20 mouse cellular contexts compared by ENCODE assay signal in genomic region chr13:51416727-51417126, GRCm38 (mm10). TPM values are rescaled to one million over a fixed set of nuclear protein-coding genes. Genes with fewer than 3 reads are reported as not detected.
A peak's percentile ranks its signal among the peaks of the same experiment; 100 is the strongest.
DNase-seq lines count a peak whose midpoint lies in the region; ATAC-seq and TF ChIP-seq lines count a peak whose summit lies in the region.
"Had no signal": no experiment of that assay in that cellular context is flagged by ENCODE, and none has a peak within 500 bp of the region (broad histone marks: within the 10 kb centered on the region; RNA-seq: fewer than 3 reads in every experiment).

No protein-coding gene starts in this region.

- 83% methylated on average over 11 of the region's 11 CpGs for WGBS in liver, embryonic 12.5 days (ENCODE audit: insufficient replicate concordance)

- 0 out of 2 replicates have a peak, but pooled peaks cover 6% of the 10 kb centered on the region for H3K4me1 ChIP-seq in liver, embryonic 12.5 days

- H3K27ac ChIP-seq in left cerebral cortex, adult 2 months: peak overlapping the region; percentile 66
- no peak overlapping the region for H3K27ac ChIP-seq in liver, embryonic 12.5 days
- H3K27ac ChIP-seq: liver, embryonic 14.5 days had no signal

- H3K9ac ChIP-seq in liver, embryonic 12.5 days: no peak overlapping the region
- H3K9ac ChIP-seq: liver, embryonic 14.5 days; lung, embryonic 14.5 days had no signal

- H3K4me3 ChIP-seq in left cerebral cortex, adult 2 months: no peak overlapping the region
- H3K4me3 ChIP-seq in liver, embryonic 12.5 days: no peak overlapping the region

- intact Hi-C loops in left cerebral cortex, adult 2 months (cut with DNase I): loop anchor here (5.0 kb wide), 1 partner anchor 314 kb away; the partner anchor contains the start of gene Spin1
- intact Hi-C loops in left cerebral cortex, postnatal 4 days (cut with DNase I): loop anchor here (5.0 kb wide), 2 partner anchors 204 to 314 kb away; partner anchors contain the start of gene Spin1

- DNase-seq in frontal cortex, postnatal 25 days (ENCODE audit: low spot score in 2 of 2): no peak
- no peak for DNase-seq in left cerebral cortex, adult 2 months (ENCODE audit: extremely low spot score in 1 of 2, low spot score in 2 of 2)
- DNase-seq in left cerebral cortex, postnatal 4 days: no peak
- peak; percentile 37 for DNase-seq in right cerebral cortex, postnatal 25 days
- no peak for DNase-seq in right cerebral cortex, adult 18-20 months
- DNase-seq in lung, postnatal 14 days: no peak
- DNase-seq: adrenal gland, postnatal 25 days; cerebellum, adult 9-10 months; gastrocnemius, postnatal 36 days; kidney, adult 18-20 months; kidney, postnatal 4 days; layer of hippocampus, adult 9-11 months; lung, embryonic 14.5 days; lung, postnatal 4 days; thymus, adult 18-20 months; thymus, postnatal 36 days had no signal

- TF ChIP-seq CTCF in left cerebral cortex, adult 2 months (IDR thresholded peaks at IDR 0.05): no peak

- no peak overlapping the region for H3K4me2 ChIP-seq in liver, embryonic 12.5 days

- ATAC-seq in frontal cortex, adult (ENCODE audit: low TSS enrichment): peak; percentile 18; the same call in 1 of the 2 replicates
- no peak for ATAC-seq in liver, embryonic 12.5 days
- ATAC-seq: CD4-positive, CD25-positive, alpha-beta regulatory T cell, adult 4 months had no signal

- H3K9me3 ChIP-seq in liver, embryonic 12.5 days (replicated peaks): 0 out of 2 replicates have a peak, but pooled peaks cover 3% of the 10 kb centered on the region

- H3K36me3 ChIP-seq in liver, embryonic 12.5 days: peaks cover 5% of the 10 kb centered on the region; the same call in 1 of the 2 replicates

- H3K27me3 ChIP-seq in liver, embryonic 12.5 days (replicated peaks): no peaks in the 10 kb centered on the region

RNA-seq across cellular contexts. Expression of gene S1pr3, which starts 8.3 kb away (rescaled TPM):
- 1 to 10 TPM; 7.1 TPM for total RNA-seq in left cerebral cortex, adult 2 months (2021)
- 1 to 10 TPM; 7.4 to 7.6 TPM for total RNA-seq in left cerebral cortex, postnatal 4 days (2021)
- 4.8 and 5.5 TPM in 2 replicates for polyA plus RNA-seq in liver, embryonic 12.5 days (2016; fragmentation: Nextera tagmentation; extraction: Ambion mirVana)
- polyA plus RNA-seq: CD4-positive, CD25-positive, alpha-beta regulatory T cell, adult 4 months had no signal
